Mouse (Mus musculus): ENCODE data around the gene Inpp5f.
A peak's percentile ranks its signal among the peaks of the same experiment; 100 is the strongest.
"Not testable (repeated sequence)": the region's sequence is repeated elsewhere in the genome, so short reads cannot be mapped to it uniquely, and the experiment has no call there.

The Inpp5f gene

DNA sequence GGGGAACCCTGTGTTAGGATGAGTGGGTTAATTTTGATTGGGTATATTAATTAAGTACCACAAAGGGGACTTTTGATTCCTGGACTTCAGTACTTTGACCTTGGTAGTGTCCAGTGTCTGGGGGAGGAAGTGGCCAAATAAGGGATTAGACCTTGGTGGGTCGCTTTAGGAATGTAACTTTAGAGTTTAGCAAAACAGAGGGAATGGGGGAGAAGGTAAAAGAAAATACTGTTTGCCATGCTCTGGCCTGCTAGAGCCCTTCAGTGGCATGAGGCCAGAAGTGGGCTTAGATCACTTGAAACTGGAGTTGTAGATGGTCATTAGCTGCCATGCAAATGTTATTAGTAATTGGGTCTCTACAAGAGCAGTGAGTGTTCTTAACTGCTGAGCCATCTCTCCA lies 45.8 kb downstream of the Inpp5f start:
- no peak for DNase-seq (ENCODE audit: low read depth, low spot score)

DNA sequence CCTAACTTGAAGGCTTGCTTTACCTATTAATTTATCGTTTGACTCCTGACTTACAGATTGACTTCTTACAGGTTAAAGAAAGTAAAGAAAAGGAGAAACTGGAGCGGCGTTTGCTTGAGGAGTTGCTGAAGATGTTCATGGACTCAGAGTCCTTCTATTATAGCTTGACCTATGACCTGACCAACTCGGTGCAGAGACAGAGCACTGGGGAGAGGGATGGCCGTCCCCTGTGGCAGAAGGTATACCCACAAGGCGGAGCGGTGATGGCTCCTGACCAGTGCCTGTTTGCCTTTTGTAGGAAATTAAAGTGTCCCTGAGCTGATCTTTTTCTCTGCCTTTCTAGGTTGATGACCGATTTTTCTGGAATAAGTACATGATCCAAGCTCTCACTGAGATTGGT lies 52.8 kb downstream of the Inpp5f start:
- no peak for DNase-seq (ENCODE audit: low read depth, low spot score)

DNA sequence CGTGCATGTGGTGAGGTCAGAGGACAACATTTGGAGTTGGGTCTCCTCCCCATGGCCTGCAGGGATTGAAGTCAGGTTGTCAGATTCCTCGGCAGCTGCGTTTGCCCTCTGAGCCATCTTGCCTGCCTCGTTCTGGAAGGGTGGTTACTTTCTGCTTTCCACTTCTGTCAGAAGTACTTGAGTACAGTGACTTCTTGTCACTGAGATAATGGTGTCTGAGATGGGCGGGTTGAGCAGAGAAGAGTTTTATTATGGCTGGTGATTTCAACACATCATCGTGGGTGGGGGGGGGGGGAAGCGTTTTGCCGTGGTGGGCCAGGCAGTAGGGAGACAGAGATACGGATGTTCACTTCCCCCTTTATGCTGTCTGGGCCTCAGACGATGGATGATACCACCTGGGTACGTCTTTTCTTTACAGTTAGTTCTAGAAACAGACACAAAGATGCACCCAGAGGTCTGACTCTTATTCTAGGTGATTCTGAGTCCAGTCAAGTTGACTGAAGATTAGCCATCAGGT lies 53.8 kb downstream of the Inpp5f start:
- DNase-seq (ENCODE audit: low read depth, low spot score), result no peak

DNA sequence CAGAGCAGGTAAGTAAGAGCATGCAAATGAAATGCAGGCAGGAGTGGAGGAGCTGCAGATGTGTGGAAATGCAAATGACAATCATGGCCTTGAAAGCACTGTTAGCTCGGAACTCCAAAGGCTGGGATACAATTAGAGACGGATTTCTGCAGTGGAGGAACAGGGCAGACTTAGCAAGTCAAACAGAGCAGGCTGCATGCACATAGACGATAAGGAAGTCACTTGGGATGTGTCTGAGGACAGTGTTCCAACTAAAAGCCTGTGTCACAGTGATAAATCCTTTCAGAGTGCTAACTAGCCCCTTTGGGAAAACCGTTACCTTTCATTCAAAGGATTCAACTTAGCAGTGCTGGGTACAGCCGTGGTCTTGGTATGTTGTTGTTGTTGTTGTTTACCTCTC lies 56.7 kb downstream of the Inpp5f start:
- peak; percentile 31 for DNase-seq (ENCODE audit: low read depth, low spot score)

DNA sequence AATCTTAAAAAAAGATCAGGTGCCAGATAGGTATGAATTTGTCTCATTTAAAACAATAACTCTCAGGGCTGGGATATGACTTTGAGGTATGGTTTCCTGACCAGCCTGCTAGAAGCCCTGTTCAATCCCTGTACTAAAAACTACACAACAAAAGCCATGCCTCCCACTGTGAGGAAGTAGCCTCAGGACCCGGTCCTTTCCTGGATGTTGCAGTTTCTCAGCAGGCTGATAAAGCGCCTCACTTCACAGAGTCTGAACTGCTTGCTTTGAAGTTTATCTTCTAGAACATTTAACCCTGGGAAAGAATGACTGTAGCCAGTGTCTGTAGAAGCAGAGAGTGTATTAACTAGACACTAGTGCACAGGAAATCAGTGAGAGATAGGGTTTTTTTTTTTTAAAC lies 57.7 kb downstream of the Inpp5f start:
- peak; percentile 19 for DNase-seq (ENCODE audit: low read depth, low spot score)

DNA sequence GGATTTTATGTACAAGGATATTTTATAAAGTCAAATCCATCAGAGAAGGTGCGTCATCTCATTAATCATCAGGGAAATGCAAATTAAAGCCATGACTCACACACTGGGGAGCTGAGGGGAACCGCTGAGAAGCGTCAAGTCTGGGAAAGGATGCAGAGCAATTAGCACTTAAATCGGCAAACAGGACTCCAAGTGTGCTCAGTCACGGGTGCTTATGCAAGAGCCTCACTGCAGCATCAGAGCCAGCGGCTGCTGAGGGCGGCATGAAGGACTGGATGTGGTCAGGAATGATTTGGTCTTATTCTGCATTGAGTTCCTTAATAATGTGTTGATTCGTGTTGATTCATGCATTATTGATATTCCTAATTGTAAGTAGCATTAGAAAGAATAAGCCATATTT lies 60.8 kb downstream of the Inpp5f start:
- peak; percentile 61 for DNase-seq (ENCODE audit: low read depth, low spot score)

DNA sequence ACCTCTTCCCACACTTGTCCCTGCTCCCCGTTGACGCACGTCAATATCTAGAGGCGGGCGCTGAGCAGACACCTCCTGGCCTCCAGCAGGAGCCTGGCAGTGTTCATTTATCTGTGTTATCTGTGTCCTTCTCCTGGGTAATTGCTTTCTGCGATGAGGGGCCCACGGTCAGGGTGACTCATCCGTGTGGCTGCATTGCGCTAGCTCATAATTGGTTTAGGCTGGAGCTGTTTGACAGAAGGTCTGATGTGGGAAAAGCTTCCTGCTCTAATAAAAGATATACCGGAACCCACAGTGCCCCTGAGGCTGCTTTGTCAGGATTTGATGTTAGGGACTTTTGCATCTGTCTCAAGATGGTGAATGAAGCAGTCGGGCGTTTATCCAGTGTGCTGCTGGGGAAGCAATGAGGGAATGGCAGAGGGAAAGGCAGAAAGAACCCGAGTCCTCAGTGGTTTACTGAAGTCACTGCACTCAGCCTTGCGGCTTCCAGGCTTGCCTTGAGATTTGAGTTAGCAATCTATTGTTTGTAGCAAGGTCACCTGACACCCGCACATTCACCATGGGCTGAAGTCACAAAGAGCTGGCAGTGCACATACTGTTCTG lies 61.4 kb downstream of the Inpp5f start:
- peak; percentile 43 for DNase-seq (ENCODE audit: low read depth, low spot score)

DNA sequence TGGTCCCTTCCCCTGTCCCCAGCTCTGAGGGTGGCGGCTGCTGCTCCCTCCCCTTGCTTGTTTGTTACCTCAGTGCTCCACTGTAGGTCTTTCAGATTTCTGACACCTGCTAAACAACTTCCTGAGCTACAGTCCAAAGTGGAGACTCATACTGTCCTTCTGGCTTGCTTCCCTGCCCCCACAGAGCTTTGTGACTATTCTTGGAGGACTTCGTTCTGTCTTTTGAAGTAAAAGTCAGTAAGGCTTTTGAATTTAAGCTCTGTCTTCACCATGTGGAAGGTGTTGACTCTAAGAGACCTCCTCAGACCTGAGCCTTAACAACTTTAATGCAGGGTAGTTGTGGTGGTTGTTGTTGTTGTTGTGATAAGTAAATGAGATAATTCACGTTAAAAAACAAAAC lies 67.4 kb downstream of the Inpp5f start:
- no peak for DNase-seq (ENCODE audit: low read depth, low spot score)

DNA sequence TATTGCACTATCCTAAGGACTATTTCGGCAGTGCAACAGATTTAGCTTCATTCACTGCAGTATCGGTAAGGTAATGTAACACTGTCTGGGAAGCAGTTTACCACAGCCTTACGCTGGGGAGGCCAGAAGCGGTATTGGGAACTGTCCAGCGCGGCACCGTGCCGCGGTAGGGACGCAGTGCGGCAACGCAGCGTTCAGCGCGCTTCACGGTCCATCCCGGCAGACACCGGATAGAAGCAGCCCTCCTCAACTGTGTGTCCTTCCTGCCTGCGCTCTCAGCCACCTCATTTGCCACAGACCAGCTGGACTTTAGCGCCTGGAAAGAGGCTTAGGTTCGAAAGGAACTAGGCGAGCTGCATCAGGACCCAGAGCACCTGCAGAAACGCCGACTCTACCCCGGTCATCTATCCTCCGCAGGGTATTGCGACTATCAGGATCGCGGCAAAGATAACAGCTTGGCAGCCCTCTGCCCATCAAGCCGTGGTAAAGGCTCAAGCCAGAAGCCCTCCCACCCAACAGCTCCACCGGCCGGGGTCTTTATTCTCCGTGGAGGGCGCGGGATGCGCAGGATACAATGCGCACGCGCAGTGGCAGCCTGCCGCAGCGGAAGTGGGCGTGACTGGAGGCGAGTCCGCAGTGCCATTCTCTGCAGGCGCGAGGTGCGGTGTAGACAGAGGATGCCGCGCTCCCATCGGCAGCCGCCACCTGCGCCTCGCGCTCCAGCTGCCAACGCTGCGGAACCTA lies 76.9 kb downstream of the Inpp5f start:
- DNase-seq (ENCODE audit: low read depth, low spot score), result peak; percentile 87

DNA sequence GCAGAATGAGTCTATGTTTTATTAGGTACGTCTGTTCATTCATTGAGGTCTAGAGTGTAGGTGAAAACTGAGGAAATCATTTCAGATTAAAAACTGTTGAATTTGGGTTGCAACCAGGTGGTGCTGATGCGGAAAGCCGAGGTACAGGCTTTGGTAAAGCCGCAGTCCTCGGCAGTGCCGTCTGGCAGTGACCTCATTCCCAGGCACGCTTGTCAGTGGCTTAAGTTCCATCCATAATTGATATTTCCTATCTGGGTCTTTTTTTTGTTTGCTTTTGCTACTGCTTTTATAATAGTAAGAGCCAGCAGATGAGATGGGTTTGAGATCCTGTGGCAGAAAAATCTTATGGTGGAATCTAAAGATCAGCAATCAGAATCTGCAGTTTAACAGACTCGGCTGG lies 78.2 kb downstream of the Inpp5f start:
- no peak for DNase-seq (ENCODE audit: low read depth, low spot score)

DNA sequence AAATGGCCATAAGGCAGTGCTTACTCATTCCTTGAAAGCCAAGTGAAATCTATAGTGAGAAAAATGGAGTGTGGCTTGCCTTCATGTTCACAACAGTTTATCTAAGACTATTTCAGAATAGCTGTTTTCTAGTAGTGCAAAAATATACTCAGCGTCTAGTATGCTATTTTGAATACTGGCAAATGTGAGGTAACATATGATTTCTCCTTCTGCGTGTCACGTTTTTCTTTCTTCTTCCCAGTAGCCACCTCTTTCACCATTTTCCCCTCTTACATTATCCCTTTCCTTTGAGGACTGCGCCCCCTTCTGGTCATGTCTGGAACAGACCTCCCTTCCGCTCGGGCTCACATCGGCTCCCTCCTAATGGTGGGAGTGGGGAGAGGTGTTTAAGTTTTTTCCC lies 78.9 kb downstream of the Inpp5f start:
- DNase-seq (ENCODE audit: low read depth, low spot score), result peak; percentile 74

DNA sequence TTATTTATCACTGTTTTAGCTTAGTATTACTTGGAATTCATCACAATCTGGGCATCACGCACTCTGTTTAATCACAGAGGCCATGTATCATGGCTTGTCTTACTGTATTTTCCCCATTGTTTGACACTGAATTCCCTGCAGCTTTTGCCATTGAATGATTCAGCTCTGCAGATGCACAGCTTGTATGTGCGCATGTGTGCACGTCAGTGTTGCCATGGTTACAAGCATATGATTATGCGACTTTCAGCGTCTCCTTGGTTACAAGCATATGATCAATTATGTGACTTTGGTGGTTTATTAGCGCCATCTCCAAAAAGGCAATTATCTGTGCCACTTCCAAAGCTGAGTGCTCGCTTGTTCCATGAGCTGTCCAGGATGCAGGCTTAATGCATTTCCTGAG lies 79.7 kb downstream of the Inpp5f start:
- DNase-seq (ENCODE audit: low read depth, low spot score), result no peak

DNA sequence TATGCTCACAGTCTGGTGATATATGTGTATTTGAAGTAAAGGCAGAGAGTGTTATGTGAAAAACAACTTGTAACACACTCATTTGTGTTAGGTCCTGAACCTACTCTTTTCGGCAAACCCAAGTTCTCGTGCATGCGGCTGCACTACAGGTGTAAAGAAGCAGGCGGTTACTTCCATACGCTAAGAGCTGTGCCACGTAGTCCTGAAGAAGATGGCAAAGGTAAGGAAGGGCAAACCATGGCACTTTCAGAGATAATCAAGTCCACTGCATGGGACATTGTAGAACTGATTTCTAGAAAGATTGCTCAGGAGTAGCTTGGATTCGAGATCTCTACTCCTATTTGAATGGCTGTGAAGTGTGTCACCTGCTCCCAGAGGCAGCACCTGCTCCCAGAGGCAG lies 81.0 kb downstream of the Inpp5f start:
- DNase-seq (ENCODE audit: low read depth, low spot score), result no peak

DNA sequence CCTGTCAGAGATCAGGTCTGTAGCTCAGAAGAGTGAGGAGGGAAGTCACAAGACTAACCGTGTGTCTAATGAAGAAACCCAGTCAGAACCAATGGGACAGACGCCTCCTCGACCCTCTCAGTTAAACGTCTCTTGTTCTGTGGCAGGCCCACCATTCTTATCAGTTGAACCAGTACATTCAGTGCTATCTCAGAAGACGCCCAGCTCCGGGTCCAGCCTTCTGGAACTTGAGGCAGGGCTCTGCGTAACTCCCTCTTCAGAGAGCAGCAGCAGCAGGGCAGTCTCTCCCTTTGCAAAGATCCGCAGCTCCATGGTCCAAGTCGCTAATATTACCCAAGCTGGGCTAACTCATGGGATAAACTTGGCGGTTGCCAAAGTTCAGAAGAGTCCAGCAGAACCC lies 83.7 kb downstream of the Inpp5f start:
- DNase-seq (ENCODE audit: low read depth, low spot score), result no peak

DNA sequence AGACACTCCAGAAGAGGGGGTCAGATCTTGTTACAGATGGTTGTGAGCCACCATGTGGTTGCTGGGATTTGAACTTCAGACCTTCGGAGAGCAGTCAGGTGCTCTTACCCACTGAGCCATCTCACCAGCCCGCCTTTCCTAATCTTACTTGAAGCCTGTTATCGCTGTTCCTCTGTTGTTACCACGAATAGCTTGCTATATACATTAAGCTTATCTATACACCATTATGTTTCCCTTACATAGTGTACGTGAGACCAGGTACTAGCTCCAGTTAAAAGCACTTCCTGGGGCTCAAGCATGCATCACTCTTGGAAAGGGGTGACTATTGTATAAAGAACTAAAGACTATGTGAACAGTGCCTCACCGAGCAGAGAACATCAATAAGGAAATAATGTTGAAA lies 88.8 kb downstream of the Inpp5f start:
- not testable (repeated sequence) for DNase-seq (ENCODE audit: low read depth, low spot score)

DNA sequence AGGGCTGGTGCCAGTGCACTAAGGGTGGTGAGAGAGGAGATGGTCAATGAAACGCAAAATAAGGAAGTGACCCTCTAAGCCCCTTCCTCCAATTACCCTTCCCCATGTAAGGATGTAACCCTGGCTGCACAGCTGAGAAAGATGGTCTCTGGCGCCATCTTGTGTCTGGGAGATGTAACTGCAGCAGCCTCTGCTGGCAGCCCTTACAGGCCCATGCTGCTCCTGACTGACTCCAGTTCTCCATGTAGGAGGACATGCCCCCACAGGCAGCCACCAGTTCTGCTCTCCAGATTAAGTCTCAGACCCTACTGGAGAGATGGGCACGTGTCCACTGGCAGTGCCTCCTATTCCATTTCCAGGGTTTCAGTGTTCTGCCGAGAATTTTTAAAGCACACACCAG lies 94.6 kb downstream of the Inpp5f start:
- DNase-seq (ENCODE audit: low read depth, low spot score), result peak; percentile 79

DNA sequence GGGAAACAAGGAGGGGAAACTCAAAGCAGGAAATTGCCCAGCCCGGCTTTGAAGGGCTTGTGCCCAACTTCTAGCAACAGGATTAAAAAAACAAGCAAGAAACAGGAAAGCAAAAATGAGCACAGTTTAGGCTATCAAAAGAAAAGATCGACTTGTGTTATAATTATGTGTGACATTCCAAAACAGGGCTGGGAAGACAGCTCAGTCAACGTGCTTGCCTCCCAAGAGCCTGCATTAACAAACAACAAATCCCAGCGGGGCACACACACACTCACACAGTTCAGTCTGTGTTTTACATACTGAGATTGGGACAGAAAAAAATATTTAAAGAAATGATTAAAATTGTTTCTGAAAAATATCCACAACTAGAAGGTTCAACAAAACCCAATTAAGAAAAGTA lies 106.9 kb downstream of the Inpp5f start:
- DNase-seq (ENCODE audit: low read depth, low spot score), result no peak

DNA sequence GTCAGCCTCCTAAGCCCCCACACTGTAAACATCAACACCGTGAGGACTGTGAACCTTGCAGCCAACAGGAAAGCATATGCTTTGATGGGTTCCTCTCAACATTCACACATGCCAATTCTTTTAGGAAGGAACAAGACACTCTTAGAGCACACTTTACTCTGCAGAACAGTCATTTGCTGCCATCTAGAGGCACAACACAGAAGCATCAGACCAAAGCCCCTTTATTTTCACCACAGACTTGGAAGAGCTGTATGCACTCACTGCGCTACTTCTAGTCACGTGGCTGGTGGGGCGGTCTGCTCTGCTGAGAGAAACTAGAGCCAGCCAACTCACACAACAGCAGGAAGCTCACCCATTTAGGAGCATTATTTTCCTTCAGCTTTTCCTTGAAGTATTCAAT lies 113.6 kb downstream of the Inpp5f start:
- peak; percentile 92 for DNase-seq (ENCODE audit: low read depth, low spot score)

DNA sequence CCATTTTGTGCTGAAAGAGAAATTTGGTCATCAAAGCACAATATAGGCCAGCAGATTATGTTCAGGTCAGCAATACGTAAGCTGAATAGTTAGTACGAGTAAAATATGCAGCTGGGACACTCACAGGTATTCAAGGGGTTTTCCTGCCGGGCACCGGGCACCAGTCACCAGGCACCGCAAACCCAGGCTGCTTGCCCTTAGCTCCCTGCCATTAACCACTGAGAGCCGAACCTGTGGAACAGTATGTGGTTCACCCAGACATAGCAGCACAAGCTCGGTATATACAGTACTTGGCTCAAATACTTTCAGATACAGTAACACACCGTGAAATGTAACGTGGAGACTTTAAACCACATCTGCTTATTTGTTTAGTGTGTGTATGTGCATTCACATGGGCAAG lies 114.1 kb downstream of the Inpp5f start:
- DNase-seq (ENCODE audit: low read depth, low spot score), result no peak

DNA sequence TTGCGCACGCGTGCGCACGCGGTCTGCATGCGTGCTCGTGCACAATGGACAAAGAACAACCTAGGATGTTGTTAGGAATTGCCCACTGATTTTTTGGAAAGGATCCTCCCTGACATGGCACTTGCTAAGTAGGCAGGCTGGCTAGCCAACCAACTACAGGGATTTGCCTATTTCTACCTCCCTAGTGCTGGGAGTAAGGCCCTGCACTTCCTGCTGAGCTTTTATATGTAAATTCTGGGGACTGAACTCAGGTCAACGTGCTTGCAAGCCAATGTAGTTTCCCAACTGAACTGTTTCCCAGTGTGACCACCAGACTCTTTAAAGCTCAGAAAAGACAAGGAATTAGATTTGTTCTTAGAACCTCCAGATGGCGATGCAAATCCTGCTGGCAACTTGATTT lies 115.9 kb downstream of the Inpp5f start:
- peak; percentile 88 for DNase-seq (ENCODE audit: low read depth, low spot score)

DNA sequence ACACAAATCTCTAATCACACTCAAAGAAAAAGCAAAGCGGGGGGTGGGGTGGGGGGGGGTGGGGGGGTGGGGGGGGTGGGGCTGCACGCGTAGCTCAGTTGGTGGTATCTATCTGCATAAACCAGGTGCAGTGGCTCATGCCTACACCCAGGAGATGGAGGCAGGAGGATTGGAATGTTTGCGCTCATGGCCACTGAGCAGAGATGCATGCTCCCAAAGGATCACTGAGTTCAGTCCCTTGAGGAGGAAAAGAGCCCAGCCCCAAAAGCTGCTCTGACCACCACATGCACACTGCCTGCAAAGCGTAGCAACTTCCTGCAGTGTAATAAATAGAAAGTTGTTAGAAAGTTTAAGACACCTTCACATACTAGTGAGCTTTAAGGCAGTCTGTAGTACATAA lies 116.6 kb downstream of the Inpp5f start:
- no peak for DNase-seq (ENCODE audit: low read depth, low spot score)

DNA sequence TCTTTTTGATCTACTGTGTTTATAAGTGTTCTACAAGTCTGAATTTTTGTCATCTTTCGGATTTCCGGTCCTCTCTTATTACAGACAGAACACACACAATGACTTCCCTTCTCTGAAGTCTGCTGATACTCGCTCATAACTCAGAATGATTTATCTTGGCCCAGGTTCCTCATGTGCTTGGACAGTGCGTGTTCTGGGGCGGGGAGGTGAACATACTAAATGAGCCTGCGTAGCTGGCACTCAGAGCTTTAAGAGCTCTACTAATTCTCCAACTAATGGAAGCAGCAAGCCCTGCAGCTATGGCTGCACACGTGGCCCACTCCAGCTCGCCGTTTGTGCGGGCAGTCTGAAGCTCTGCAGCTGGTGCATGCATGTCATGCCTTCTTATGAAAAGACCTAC lies 117.6 kb downstream of the Inpp5f start:
- DNase-seq (ENCODE audit: low read depth, low spot score), result no peak

DNA sequence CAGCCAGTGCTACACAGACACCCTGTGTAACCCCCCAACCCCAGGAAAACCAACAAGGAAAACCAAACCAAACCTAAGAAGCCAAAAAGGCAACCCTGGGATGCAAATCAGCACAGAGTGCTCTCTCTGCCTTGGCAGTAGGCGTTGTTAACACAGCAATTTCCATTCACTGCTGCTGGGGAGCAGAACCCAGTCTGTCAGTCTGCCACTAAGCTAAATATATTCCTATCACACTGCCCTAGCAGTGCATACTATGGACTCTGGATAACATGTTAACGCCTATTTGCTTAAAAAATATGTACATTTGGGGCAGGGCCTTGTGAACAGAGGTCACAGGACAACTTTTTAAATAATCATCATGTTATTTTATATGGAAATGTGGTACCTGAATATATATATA lies 120.5 kb downstream of the Inpp5f start:
- no peak for DNase-seq (ENCODE audit: low read depth, low spot score)

DNA sequence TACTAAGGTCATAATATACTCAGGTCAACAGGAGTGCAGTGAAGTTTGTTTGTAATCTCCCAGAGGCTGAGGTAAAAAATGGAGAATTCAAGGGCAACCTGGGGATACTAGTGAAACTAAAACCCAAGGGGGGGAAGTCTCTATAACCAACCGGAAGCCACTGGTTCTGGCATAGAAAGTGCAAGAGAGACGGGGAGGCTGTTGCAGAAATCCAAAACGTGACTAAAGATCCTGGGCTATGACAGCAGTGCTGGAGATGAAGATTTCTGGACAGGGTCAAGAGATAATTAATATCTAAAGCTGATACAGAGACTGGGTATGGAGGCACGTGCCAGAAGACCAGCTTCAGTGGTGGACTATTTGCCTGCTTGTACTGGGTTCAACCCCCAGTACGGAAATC lies 126.9 kb downstream of the Inpp5f start:
- no peak for DNase-seq (ENCODE audit: low read depth, low spot score)

Data from ES-CJ7 (cell line).